Mouse (Mus musculus): Measurements from ENCODE around the gene Serpinb9. TPM values are rescaled to one million over a fixed set of nuclear protein-coding genes. Genes with fewer than 3 reads are reported as not detected.
"Not testable (repeated sequence)": the region's sequence is repeated elsewhere in the genome, so short reads cannot be mapped to it uniquely, and the experiment has no call there.

The Serpinb9 gene
- polyA plus RNA-seq, 1 experiment from 2014 or later: 3.9 TPM

DNA sequence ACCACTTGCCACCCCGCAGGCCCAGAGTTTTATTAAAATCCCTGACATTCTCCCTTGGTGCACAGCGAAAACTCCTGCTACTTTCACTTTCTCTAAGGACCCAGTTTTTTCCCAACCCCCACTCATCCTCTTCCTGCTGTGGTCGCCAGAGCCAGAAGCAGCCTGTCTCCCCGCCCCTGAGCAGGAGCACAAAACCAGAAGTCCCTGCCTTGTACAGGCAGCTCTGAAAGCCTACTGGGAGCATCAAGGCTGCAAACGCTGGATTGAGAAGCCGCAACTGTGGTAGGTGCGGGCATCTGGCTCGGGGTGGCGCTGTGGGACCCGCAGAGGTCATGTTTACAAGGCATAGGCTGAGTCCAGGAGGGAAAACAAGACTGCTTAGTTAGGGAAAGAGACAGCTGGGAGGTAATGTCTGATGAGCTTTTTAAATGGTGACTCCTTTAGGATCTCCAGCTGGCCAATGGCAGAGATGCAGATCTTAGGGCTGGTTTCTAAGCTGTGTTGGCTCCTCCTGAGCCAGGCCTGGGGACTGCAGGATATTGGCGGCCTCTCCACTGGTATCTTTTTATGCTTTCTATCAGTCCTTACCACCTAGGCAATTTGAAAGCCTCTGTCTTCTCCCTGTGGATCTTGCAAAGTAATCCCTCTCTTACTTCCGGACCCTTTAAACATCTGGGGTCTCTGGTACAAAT lies 1.5 kb downstream of the Serpinb9 start:
- peaks cover 12% of the 10 kb centered on the region for H3K4me1 ChIP-seq
- H3K9me3 ChIP-seq: no peaks in the 10 kb centered on the region
- H3K9ac ChIP-seq: peak overlapping the region; percentile 41
- ATAC-seq (ENCODE audit: insufficient number of reproducible peaks, low FRiP score, low TSS enrichment, low read depth): peak; percentile 86
- H3K4me3 ChIP-seq: peak overlapping the region; percentile 38
- H3K4me2 ChIP-seq: peak overlapping the region; percentile 52
- peak overlapping the region; percentile 60 for H3K27ac ChIP-seq
- H3K27me3 ChIP-seq: no peaks in the 10 kb centered on the region
- no peaks in the 10 kb centered on the region for H3K36me3 ChIP-seq
- 8% methylated on average over 12 of the region's 12 CpGs for WGBS

DNA sequence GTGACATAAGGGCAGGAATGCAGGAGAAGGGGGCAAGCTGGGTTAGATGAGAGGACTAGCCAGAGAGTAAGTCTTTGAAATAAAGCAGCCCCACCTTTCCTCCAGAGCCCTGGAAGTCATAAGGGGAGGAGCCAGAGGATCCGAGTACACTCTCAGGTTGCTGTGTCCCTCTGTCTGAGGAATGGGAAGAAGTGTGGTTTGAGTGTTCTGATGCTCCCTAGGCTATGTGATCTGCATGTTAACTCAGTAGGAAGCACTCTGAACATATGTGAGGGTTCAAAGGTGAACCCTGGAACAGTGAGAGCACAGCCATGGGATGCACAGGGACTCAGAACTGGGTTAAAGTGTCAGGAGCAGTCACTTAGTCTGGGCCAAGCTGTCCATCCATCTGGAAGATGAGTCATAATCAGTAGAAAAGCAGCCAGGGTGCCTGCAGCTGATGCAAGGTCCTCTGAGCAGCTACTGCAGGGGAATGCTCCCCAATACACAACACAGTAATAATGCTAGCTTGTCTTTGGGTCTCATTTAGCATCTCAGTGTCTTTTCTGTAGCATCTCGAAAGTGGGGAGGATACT lies 2.5 kb downstream of the Serpinb9 start:
- peaks cover 12% of the 10 kb centered on the region for H3K4me1 ChIP-seq
- H3K27ac ChIP-seq: no peak overlapping the region
- H3K27me3 ChIP-seq: no peaks in the 10 kb centered on the region
- no peak overlapping the region for H3K9ac ChIP-seq
- no peak overlapping the region for H3K4me2 ChIP-seq
- ATAC-seq (ENCODE audit: insufficient number of reproducible peaks, low FRiP score, low TSS enrichment, low read depth): no peak
- no peaks in the 10 kb centered on the region for H3K36me3 ChIP-seq
- 56% methylated on average over 2 of the region's 2 CpGs for WGBS
- H3K4me3 ChIP-seq: no peak overlapping the region
- no peaks in the 10 kb centered on the region for H3K9me3 ChIP-seq

DNA sequence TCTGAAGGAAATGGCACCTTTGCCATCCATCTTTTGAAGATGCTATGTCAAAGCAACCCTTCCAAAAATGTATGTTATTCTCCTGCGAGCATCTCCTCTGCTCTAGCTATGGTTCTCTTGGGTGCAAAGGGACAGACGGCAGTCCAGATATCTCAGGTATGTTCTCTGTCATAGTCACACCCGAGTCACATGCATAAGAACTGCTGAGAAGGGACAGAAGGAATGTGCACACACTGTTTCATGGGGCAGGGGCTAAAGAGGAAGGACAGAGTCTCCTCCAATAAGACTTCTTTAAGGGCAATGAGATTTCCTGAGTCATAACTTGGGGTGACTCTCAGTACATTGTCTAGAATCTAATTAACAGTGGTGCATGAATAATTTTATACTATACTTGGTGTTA lies 3.5 kb downstream of the Serpinb9 start:
- Histone ChIP-seq H3K4me3 (no peak overlapping the region), H3K4me2 (no peak overlapping the region), H3K4me1 (peaks cover 12% of the 10 kb centered on the region), H3K36me3 (no peaks in the 10 kb centered on the region), H3K9me3 (no peaks in the 10 kb centered on the region), H3K27me3 (no peaks in the 10 kb centered on the region), H3K27ac (no peak overlapping the region), H3K9ac (no peak overlapping the region)
- 86% methylated on average over 3 of the region's 3 CpGs for WGBS
- no peak for ATAC-seq (ENCODE audit: insufficient number of reproducible peaks, low FRiP score, low TSS enrichment, low read depth)

DNA sequence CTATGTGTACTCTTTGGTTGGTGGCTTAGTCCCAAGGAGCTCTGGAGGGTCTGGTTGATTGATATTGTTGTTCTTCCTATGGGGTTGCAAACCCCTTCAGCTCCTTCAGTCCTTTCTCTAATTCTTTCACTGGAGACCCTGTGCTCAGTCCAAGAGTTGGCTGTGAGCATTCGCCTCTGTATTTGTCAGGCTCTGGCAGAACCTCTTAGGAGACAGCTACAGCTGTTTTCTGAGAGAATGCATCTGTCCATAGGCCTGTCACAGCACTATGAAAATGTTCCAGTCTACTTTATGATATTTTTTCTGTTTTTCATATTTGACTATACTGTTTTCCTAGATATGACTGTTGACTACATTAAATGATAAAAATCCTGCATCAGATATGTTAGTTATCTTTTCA lies 9.3 kb downstream of the Serpinb9 start:
- Histone ChIP-seq H3K4me2 (no peak overlapping the region), H3K27ac (no peak overlapping the region), H3K4me3 (no peak overlapping the region), H3K9ac (no peak overlapping the region), H3K36me3 (no peaks in the 10 kb centered on the region), H3K4me1 (no peaks in the 10 kb centered on the region), H3K9me3 (no peaks in the 10 kb centered on the region), H3K27me3 (no peaks in the 10 kb centered on the region)
- ATAC-seq (ENCODE audit: insufficient number of reproducible peaks, low FRiP score, low TSS enrichment, low read depth): no peak
- 71% methylated on average over 1 of the region's 1 CpGs for WGBS

DNA sequence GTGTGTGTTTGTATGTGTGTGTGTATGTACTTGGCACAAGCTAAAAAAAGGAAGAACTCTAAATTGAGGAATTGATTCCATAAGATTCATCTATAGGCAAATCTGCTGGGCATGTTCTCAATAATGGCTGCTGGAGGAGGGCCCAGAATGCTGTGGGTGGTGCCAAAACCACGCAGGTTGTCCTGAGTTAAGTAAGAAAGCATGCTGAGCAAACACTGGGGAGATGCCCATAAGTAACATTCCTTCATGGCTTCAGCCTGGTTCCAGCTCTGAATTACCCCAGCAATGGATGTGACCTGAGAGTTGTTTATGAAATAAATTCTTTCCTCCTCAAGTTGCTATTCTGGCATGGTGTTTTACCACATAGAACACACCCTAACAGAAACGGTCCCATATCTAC lies 10.2 kb downstream of the Serpinb9 start:
- no peak for ATAC-seq (ENCODE audit: insufficient number of reproducible peaks, low FRiP score, low TSS enrichment, low read depth)
- H3K27me3 ChIP-seq: no peaks in the 10 kb centered on the region
- no peaks in the 10 kb centered on the region for H3K9me3 ChIP-seq
- no peaks in the 10 kb centered on the region for H3K36me3 ChIP-seq
- no peak overlapping the region for H3K9ac ChIP-seq
- WGBS: 62% methylated on average over 2 of the region's 2 CpGs
- H3K4me1 ChIP-seq: no peaks in the 10 kb centered on the region
- no peak overlapping the region for H3K4me3 ChIP-seq
- H3K27ac ChIP-seq: no peak overlapping the region
- H3K4me2 ChIP-seq: no peak overlapping the region

DNA sequence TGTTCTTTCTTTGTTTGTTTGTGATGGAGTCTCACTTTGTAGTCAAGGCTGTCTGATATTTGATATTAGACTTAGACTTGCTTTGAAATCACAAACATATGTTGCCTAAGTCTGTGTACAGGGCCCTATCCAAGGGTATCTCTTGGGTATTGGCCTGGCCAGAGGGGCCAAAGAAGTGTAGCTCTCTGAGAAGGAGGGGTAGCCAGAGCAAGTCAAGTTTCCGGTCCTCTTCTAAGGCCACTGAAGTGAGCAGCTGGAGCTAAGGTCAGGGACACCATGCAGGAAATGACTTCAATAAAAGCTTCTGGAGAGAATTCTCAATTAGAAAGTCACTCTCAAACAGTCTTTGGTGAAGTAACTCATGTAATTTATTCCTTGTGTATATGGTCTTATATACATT lies 19.3 kb downstream of the Serpinb9 start:
- no peak overlapping the region for H3K9ac ChIP-seq
- H3K27me3 ChIP-seq: no peaks in the 10 kb centered on the region
- no peaks in the 10 kb centered on the region for H3K4me1 ChIP-seq
- H3K4me3 ChIP-seq: no peak overlapping the region
- H3K27ac ChIP-seq: no peak overlapping the region
- WGBS: 70% methylated on average over 1 of the region's 1 CpGs
- ATAC-seq (ENCODE audit: insufficient number of reproducible peaks, low FRiP score, low TSS enrichment, low read depth): no peak
- no peaks in the 10 kb centered on the region for H3K36me3 ChIP-seq
- H3K4me2 ChIP-seq: no peak overlapping the region
- no peaks in the 10 kb centered on the region for H3K9me3 ChIP-seq

DNA sequence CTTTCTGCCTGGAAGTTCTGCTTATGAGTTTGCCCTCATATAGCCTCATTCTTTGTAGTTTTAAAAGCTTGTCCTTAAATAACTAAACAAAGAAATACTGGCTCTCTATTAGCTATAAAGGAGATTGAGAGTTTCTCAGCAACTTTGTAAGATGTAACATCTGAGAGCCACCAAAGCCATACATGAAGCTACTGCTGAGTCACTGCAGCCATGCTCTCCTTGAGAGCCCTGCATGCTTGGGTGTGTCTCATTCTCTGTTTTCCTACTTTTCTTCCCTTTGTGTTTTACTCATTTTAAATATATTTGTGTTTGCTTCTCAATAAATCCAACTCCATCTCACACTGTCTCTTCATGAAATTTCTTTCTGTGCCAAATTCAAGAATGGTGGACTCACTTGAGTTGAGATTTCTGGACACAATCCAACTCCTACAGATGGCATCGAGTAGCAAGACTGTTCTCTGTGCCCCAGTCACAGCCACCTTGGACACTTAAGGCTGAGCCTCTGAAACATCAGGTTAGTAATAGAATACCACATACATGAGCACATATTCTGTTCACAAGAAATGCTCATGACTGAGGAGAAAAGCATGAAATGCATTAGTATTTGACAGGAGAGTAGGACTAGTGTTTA lies 23.5 kb downstream of the Serpinb9 start:
- ATAC-seq (ENCODE audit: insufficient number of reproducible peaks, low FRiP score, low TSS enrichment, low read depth): no peak

DNA sequence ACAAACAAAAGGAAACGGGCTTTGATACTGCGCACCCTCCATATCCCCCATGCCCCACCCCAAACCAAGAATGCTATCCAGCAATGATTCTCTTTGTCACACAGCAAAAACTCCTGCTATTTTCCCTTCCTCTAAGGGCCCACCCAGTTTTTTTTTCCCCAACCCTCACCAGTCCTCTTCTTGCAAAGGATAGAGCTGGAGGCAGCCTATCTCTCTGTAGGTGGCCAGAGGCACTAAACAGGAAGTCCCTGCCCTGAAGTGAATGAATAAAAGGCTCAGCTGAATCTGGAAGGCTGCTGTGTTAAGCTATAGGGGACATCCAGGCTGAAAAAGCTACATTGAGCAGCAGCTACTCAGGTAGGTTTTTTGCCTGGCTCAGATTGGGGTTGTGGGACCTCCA lies 24.2 kb downstream of the Serpinb9 start, which contains the start of gene Serpinb9b:
Serpinb9b (plus strand) TSS at position 173 of the 400 bp plus-strand sequence.
- no peaks in the 10 kb centered on the region for H3K4me1 ChIP-seq
- ATAC-seq (ENCODE audit: insufficient number of reproducible peaks, low FRiP score, low TSS enrichment, low read depth): no peak
- H3K4me2 ChIP-seq: no peak within 1 kb of the TSS
- no peaks in the 10 kb centered on the region for H3K27me3 ChIP-seq
- 75% methylated on average over 2 of the region's 2 CpGs for WGBS
- no peak within 1 kb of the TSS for H3K4me3 ChIP-seq
- no peak within 1 kb of the TSS for H3K27ac ChIP-seq
- H3K36me3 ChIP-seq: no peaks in the 10 kb centered on the region
- H3K9me3 ChIP-seq: no peaks in the 10 kb centered on the region
- H3K9ac ChIP-seq: no peak within 1 kb of the TSS

More for the DNA sequence above, 23.5 kb downstream of the Serpinb9 start:
- Histone ChIP-seq H3K4me1 (no peaks in the 10 kb centered on the region), H3K4me3 (no peak overlapping the region), H3K9ac (no peak overlapping the region), H3K27ac (no peak overlapping the region), H3K9me3 (no peaks in the 10 kb centered on the region), H3K27me3 (no peaks in the 10 kb centered on the region), H3K36me3 (no peaks in the 10 kb centered on the region), H3K4me2 (no peak overlapping the region)
- WGBS: 62% methylated on average over 1 of the region's 1 CpGs

DNA sequence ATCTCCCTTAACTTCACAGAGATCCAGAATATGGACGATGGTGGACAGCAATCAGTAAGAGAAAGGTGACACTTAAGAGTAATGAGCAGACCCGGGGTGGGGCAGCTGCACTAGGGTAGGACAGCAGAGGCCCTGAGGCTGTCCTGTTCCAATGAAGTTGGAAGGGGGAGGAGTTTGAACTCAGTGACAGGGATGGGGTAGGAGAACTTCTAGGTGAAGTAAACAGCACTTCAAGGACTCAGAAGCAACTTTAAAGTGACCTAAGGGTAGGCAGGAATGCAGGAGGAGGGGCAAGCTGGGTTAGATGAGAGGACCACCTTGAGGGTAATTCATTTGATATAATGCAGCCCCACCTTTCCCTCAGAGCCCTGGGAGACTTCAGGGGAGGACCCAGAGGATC lies 25.1 kb downstream of the Serpinb9 start:
- H3K4me3 ChIP-seq: no peak overlapping the region
- ATAC-seq (ENCODE audit: insufficient number of reproducible peaks, low FRiP score, low TSS enrichment, low read depth): no peak
- no peak overlapping the region for H3K9ac ChIP-seq
- no peaks in the 10 kb centered on the region for H3K4me1 ChIP-seq
- no peaks in the 10 kb centered on the region for H3K27me3 ChIP-seq
- no peaks in the 10 kb centered on the region for H3K9me3 ChIP-seq
- no peak overlapping the region for H3K4me2 ChIP-seq
- WGBS: 14% methylated on average over 2 of the region's 2 CpGs
- H3K36me3 ChIP-seq: no peaks in the 10 kb centered on the region
- no peak overlapping the region for H3K27ac ChIP-seq

DNA sequence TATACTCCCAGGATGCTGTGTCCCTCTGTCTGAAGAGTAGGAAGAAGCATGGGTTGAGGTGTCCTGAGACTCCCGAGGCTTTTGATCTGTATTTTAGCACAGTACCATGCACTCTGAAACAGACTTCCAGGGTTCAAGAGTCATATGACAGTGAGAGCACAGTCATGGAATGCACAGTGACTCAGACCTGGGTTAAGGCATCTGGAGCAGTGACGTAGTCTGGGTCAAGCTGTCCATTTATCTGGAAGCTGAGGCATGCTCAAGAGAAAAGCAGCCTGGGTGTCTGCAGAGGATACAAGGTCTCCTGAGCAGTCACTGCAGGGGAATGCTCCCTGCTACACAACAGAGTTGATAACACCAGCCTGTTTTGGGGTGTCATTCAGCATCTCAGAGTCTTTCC lies 25.5 kb downstream of the Serpinb9 start:
- Histone ChIP-seq H3K9me3 (no peaks in the 10 kb centered on the region), H3K27ac (no peak overlapping the region), H3K4me3 (no peak overlapping the region), H3K9ac (no peak overlapping the region), H3K4me1 (no peaks in the 10 kb centered on the region), H3K4me2 (no peak overlapping the region), H3K36me3 (no peaks in the 10 kb centered on the region), H3K27me3 (no peaks in the 10 kb centered on the region)
- ATAC-seq (ENCODE audit: insufficient number of reproducible peaks, low FRiP score, low TSS enrichment, low read depth): no peak
- WGBS: 52% methylated on average over 2 of the region's 2 CpGs

DNA sequence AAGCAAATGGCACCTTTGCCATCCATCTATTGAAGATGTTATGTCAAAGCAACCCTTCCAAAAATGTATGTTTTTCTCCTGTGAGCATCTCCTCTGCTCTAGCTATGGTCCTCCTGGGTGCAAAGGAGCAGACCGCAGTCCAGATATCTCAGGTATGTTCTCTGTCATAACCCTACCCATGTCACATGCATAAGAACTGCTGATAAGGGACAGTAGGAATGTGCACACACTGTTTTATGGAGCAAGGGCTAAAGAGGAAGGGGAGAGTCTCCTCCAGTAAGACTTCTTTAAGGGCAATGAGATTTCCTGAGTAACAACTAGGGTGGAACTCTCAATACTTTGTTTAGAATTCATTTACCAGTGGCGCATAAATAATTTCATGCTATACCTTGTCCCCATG lies 26.4 kb downstream of the Serpinb9 start:
- H3K27ac ChIP-seq; H3K4me3 ChIP-seq; H3K27me3 ChIP-seq; H3K9ac ChIP-seq; H3K4me1 ChIP-seq; H3K4me2 ChIP-seq; ATAC-seq (ENCODE audit: insufficient number of reproducible peaks, low FRiP score, low TSS enrichment, low read depth); H3K36me3 ChIP-seq; H3K9me3 ChIP-seq: not testable (repeated sequence)
- WGBS: 97% methylated on average over 2 of the region's 2 CpGs

DNA sequence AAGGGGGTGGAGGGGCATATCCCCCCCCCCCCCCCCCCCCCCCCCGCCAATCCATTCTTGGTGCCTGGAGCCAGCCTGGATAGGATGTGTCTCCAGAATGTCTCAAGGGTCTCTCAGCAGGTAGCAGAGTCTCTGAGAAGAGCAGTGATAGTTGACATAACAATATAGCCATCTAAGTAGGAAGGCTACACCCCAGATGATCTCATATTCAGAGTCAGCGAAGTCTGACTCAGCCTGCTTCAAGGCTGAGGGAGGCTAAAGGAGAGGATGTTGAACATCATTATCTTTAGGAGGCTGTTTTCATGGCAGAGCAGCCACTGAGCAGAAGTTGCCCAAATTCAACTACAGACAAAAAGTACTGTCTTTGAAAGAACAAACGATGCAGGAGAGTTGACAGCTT lies 27.2 kb downstream of the Serpinb9 start:
- H3K9me3 ChIP-seq: no peaks in the 10 kb centered on the region
- WGBS: 90% methylated on average over 2 of the region's 3 CpGs
- ATAC-seq (ENCODE audit: insufficient number of reproducible peaks, low FRiP score, low TSS enrichment, low read depth): no peak

More for the DNA sequence above, 27.2 kb downstream of the Serpinb9 start:
- Histone ChIP-seq H3K4me2 (no peak overlapping the region), H3K4me3 (no peak overlapping the region), H3K27me3 (no peaks in the 10 kb centered on the region), H3K27ac (no peak overlapping the region), H3K9ac (no peak overlapping the region), H3K36me3 (no peaks in the 10 kb centered on the region), H3K4me1 (no peaks in the 10 kb centered on the region)

All from limb, embryonic 15.5 days (tissue).